Comparison of ENCODE assay signal across 22 mouse cellular contexts in genomic region chr14:49626055-49626454, GRCm38 (mm10).
A peak's percentile ranks its signal among the peaks of the same experiment; 100 is the strongest.
DNase-seq lines count a peak whose midpoint lies in the region; ATAC-seq lines count a peak whose summit lies in the region.
"Had no signal": no experiment of that assay in that cellular context is flagged by ENCODE, and none has a peak within 500 bp of the region (broad histone marks: within the 10 kb centered on the region; RNA-seq: fewer than 3 reads in every experiment).

No protein-coding gene starts in this region.

- WGBS in forebrain, embryonic 14.5 days = 6% methylated on average over 4 of the region's 4 CpGs

- no peak overlapping the region for H3K4me3 ChIP-seq in forebrain, embryonic 14.5 days (ENCODE audit: low read depth, low read length)
- H3K4me3 ChIP-seq: layer of hippocampus, adult 2 months; neural tube, embryonic 13.5 days had no signal

- intact Hi-C loops in left cerebral cortex, postnatal 4 days (cut with DNase I) = no loop called here
- intact Hi-C loops in gastrocnemius, postnatal 14 days (cut with DNase I; ENCODE audit: low total_unique reads) = no loop called here

- H3K4me1 ChIP-seq in forebrain, embryonic 14.5 days (ENCODE audit: control insufficient read depth, insufficient read depth, low read length) = peaks cover 3% of the 10 kb centered on the region; the same call in 1 of the 2 replicates

- ATAC-seq in forebrain, embryonic 14.5 days = peak; percentile 82; the same call in 1 of the 2 replicates
- ATAC-seq: inflammation-experienced regulatory T-cells, adult 6 months; lung, postnatal 0 days; Patski had no signal

- H3K27me3 ChIP-seq in forebrain, embryonic 14.5 days (replicated peaks; ENCODE audit: control insufficient read depth, insufficient read depth, low read length) = no peaks in the 10 kb centered on the region
- H3K27me3 ChIP-seq: neural tube, embryonic 13.5 days; Patski had no signal

- no peaks in the 10 kb centered on the region for H3K36me3 ChIP-seq in forebrain, embryonic 14.5 days (ENCODE audit: control insufficient read depth, insufficient read depth, low read length)
- H3K36me3 ChIP-seq: neural tube, embryonic 13.5 days had no signal

- no peak overlapping the region for H3K4me2 ChIP-seq in forebrain, embryonic 14.5 days (ENCODE audit: low read length)
- H3K4me2 ChIP-seq: neural tube, embryonic 13.5 days had no signal

- no peak overlapping the region; the same call in 1 of the 2 replicates for H3K9ac ChIP-seq in forebrain, embryonic 14.5 days (ENCODE audit: low read length)
- H3K9ac ChIP-seq: neural tube, embryonic 13.5 days had no signal

- peak; percentile 3 for DNase-seq in left cerebral cortex, postnatal 4 days
- no peak for DNase-seq in left cerebral cortex, adult 9 months (ENCODE audit: low spot score in 2 of 2)
- peak; percentile 39 for DNase-seq in ES-CJ7 (ENCODE audit: low read depth, low spot score)
- DNase-seq in Muller cell, postnatal 12 days (ENCODE audit: inconsistent ontology term) = peak; percentile 56
- peak; percentile 79 for DNase-seq in forebrain, embryonic 14.5 days (ENCODE audit: low spot score)
- no peak for DNase-seq in gastrocnemius, postnatal 14 days
- DNase-seq in thymus, postnatal 14 days = no peak
- DNase-seq: adrenal gland, postnatal 25 days; cerebellum, adult 2 months; cerebellum, postnatal 36 days; gastrocnemius, postnatal 25 days; kidney, adult 2 months; kidney, postnatal 10 days; layer of hippocampus, postnatal 36 days; liver; spleen, adult 18-20 months; thymus, postnatal 4 days had no signal

- no peak overlapping the region for H3K27ac ChIP-seq in forebrain, embryonic 14.5 days (ENCODE audit: low read depth, low read length)
- H3K27ac ChIP-seq: layer of hippocampus, adult 2 months; neural tube, embryonic 13.5 days had no signal

- no peaks in the 10 kb centered on the region for H3K9me3 ChIP-seq in forebrain, embryonic 14.5 days (replicated peaks; ENCODE audit: control insufficient read depth, low read length)
- H3K9me3 ChIP-seq: neural tube, embryonic 13.5 days had no signal

Comparison
In these comparisons a context has a peak if more than half of its experiments do, and no peak if none do; other contexts are left out.
1. DNase-seq: peak in left cerebral cortex, postnatal 4 days (single experiment), ES-CJ7 (single experiment), Muller cell, postnatal 12 days (single experiment) and forebrain, embryonic 14.5 days (single experiment); none in left cerebral cortex, adult 9 months (0 of 2), gastrocnemius, postnatal 14 days (single experiment) and thymus, postnatal 14 days (single experiment).